Mouse (Mus musculus): ENCODE measurements around the gene Gm21987.
A peak's percentile ranks its signal among the peaks of the same experiment; 100 is the strongest.

Gene Gm21987

DNA sequence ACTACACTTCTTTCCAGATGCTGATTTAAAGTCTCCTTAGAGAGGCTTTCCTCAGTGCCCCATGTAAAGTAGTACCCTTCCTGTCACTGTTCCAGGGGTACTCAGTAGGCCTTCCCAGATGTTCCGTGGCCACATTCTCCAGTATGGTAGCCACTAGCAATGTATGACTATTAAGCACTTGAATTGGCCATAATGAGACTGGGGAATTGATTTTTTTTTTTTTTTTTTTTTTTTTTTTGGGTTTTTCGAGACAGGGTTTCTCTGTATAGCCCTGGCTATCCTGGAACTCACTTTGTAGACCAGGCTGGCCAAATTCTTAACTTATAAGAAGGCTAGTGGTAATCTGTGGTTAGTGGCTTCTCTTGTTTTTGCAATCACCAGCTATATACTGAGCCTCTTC is 3.0 kb downstream of the Gm21987 start:
- no peak for DNase-seq (ENCODE audit: low spot score in 2 of 2)

DNA sequence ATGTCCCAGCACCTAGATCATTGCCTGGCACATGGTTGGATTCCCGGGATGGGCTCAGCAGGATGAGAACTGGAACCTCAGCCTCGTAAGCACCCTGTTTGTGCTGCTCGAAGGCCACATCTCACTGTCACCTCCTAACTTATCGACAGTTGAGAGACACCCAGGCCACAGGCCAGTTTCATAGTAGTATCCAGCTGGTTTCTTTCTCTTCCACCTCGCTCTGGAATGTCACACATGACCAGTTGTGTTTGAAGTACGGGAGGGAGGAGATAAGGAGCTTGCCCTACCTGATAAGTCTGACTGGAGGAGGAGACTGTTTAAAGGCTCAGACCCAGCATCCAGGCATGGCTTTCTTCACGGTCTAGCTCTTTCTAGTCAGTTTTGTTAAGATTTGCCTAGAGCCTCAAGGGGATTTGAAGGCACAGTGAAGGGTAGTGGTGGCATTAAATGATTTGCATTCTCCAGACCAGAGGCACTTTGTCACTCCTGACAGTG is 3.6 kb downstream of the Gm21987 start:
- DNase-seq (ENCODE audit: low spot score in 2 of 2) = no peak

DNA sequence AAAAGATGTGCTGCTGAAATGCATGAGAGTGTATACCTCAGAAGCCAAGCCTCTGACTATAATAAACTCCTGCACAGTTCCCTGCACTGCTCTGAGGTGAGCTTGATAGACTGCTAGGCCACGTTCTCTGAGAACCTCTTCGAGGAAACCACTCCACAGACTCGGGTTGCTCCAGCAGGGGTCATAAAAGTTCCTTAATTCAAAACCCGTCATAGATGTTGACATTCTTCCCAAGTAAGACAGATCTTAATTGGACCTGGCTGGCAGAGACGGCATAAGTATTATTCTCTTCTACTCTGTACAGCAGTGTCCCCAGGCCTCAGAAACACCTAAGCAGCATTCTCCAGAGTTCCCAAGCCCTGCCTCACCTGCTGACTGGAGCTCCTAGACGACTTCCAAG is 4.1 kb downstream of the Gm21987 start:
- DNase-seq (ENCODE audit: low spot score in 2 of 2) = no peak

- no peak for DNase-seq (ENCODE audit: low spot score in 2 of 2)
Observed at GRCm38 (mm10) chr16:38352031-38352430, 5.2 kb downstream of the Gm21987 start.

- no peak for DNase-seq (ENCODE audit: low spot score in 2 of 2)
Observed at GRCm38 (mm10) chr16:38352851-38353250, 6.0 kb downstream of the Gm21987 start.

- DNase-seq (ENCODE audit: low spot score in 2 of 2) = no peak
Observed at GRCm38 (mm10) chr16:38353642-38354041, 6.8 kb downstream of the Gm21987 start.

- no peak for DNase-seq (ENCODE audit: low spot score in 2 of 2)
Observed at GRCm38 (mm10) chr16:38354185-38354913, 7.5 kb downstream of the Gm21987 start.

DNA sequence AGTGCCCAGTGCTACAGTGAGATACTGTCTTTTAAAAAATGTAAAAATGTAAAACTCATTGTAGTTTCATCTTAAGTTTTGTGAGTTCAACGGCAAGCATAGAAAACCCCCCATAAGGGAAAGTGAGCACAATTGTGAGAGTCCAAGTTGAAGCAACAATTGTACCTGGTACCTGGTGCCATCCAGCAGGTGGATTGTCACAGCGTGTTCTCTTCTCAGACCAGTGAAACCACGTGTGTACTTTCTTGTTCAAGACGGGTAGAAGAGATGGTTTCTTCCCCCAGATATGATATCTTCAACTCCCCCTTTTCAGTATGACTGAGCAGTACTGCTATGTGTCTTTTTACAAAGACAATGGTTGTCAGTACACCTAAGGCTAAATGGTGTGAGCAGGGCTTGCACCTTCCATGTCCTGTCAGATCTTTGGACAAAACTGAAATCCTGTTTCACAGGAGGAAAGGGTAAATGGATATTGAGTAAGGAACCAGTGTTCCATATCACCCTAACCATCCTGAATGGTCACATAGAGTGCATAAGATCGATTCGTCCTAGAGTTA is 11.5 kb downstream of the Gm21987 start:
- no peak for DNase-seq (ENCODE audit: low spot score in 2 of 2)

GRCm38 (mm10) chr16:38359241-38359640 is 12.4 kb downstream of the Gm21987 start:
- no peak for DNase-seq (ENCODE audit: low spot score in 2 of 2)

- no peak for DNase-seq (ENCODE audit: low spot score in 2 of 2)
Observed at GRCm38 (mm10) chr16:38359857-38360256, 13.0 kb downstream of the Gm21987 start.

DNA sequence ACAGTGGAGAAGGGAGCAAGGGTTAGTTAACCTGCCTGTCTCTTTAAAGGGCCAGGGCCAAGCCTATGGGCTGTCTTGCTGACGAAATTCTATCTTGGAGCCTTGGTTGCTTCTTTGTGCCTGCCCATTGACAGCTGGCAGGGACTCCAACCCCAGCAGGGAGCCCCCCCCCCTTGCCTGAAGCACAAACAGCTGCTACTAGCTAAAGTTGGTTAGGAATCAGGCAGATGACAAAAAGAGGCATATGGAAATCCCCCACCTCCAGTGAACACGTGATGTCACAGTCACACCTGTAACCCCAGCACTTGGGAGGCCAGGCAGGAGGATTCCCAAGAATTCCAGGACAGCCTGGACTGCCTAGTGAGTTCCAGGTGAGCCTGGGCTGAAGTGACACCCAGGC is 13.5 kb downstream of the Gm21987 start:
- DNase-seq (ENCODE audit: low spot score in 2 of 2) = no peak

DNA sequence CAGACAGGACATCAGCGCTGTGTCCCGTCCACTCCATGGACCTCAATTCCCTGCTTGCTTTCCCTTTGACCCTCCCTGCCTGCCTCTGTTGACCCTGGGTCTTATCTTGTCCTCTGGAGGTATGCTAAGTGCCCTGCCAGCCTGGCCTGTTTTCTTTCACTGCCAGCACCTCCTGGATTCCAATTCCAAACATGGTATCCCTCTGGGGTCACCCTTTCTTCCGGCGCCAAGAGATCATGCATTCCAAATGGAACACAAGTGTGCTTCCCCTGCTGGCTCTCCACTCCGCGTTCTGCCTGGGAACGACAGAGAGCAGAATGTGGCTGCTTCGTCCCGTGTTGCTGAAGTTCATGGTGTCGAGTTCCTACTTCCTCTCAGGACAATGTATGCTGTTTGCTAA is 15.1 kb downstream of the Gm21987 start, which contains the start of gene Popdc2:
Gene Popdc2 (plus strand): TSS at position 277 of the 400 bp plus-strand sequence.
- DNase-seq (ENCODE audit: low spot score in 2 of 2) = no peak

GRCm38 (mm10) chr16:38362493-38363255 is 15.8 kb downstream of the Gm21987 start:
- DNase-seq (ENCODE audit: low spot score in 2 of 2) = no peak

DNA sequence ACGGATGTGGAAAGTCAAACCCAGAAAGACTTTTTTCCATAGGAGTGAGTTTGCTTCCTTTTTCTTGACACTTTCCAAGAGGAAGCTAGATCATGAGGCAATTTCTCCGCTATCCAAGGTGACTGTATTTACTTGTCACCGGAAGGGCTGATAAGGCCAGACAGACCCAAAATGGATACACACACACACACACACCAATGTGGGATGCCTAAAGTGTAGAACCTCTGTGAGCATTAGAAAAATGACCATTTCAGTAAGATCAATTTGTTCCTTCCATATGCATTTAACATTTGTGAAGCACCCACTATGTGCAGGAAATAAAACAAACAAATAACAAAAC is 16.4 kb downstream of the Gm21987 start:
- no peak for DNase-seq (ENCODE audit: low spot score in 2 of 2)

GRCm38 (mm10) chr16:38363657-38364056 is 16.8 kb downstream of the Gm21987 start:
- DNase-seq (ENCODE audit: low spot score in 2 of 2) = no peak

DNA sequence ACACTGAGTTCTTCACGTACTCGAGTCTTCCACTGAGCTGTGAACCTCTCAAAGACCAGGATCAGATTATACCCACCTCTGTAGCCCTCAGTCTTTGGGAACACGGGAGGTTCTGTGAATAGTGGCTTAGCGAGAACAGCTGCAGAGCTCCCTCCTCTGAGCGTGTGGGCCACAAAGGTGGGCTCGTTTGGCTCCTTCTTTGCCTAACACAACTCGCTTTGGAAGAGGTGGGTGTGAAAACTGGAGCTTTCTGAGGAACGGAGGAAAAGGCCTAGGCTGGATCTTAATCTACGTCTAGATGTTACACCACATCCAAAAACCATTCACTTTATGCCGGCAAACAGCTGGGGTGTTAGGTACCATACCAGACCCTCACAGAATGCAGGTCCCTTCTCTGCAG is 18.6 kb downstream of the Gm21987 start:
- DNase-seq (ENCODE audit: low spot score in 2 of 2) = no peak

DNA sequence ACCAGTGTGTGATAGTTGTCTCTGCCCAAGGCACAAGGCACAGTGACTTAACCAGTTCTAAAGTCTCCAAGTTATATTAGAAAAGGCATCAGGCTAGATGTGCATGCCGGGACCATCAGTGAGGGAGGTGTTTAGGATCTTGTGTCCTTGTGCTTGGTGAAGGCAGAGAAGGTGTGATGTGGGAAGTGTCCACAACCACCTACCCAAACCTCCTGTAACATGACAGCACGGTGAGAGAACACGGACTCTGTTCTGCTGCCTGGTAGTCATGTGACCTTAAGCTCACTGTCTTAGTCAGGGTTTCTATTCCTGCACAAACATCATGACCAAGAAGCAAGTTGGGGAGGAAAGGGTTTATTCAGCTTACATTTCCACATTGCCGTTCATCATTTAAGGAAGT is 19.4 kb downstream of the Gm21987 start:
- no peak for DNase-seq (ENCODE audit: low spot score in 2 of 2)

- DNase-seq (ENCODE audit: low spot score in 2 of 2) = peak; percentile 43 to 63
Observed at GRCm38 (mm10) chr16:38368336-38368735, 21.5 kb downstream of the Gm21987 start.

- no peak for DNase-seq (ENCODE audit: low spot score in 2 of 2)
Observed at GRCm38 (mm10) chr16:38369000-38369399, 22.2 kb downstream of the Gm21987 start.

GRCm38 (mm10) chr16:38369431-38369830 is 22.6 kb downstream of the Gm21987 start:
- no peak for DNase-seq (ENCODE audit: low spot score in 2 of 2)

DNA sequence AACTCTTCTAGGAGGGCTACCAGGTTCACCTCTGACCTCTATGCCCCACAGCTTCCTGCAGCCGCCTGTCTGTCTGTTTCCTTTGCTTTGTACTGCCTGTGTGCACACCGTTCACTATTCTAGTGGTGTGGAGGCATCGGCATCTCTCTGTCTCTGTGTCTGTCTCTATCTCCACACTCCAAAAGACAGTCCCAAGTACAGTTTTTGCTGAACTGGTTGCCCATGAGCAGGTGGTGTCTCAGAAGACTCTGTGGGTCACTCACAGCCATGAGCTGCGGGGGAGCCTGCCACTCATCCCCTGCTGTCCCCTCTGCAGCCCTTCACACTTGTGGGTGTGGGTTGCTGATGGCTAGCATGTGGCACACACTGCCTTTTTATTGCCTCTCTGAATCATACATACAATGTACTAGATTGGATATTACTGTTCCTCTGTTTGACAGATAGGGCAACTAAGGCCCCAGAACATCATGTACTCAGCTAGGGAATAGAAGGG is 23.2 kb downstream of the Gm21987 start:
- no peak for DNase-seq (ENCODE audit: low spot score in 2 of 2)

- DNase-seq (ENCODE audit: low spot score in 2 of 2) = no peak
Observed at GRCm38 (mm10) chr16:38370633-38371374, 24.0 kb downstream of the Gm21987 start.

All from frontal cortex, postnatal 14 days (tissue).